Comparison of ENCODE assay signal across 12 mouse cellular contexts in genomic region chr17:36265834-36266233, GRCm38 (mm10). TPM values are rescaled to one million over a fixed set of nuclear protein-coding genes. Genes with fewer than 3 reads are reported as not detected.
DNase-seq lines count a peak whose midpoint lies in the region; ATAC-seq and TF ChIP-seq lines count a peak whose summit lies in the region.
"Had no signal": no experiment of that assay in that cellular context is flagged by ENCODE, and none has a peak within 500 bp of the region (broad histone marks: within the 10 kb centered on the region; RNA-seq: fewer than 3 reads in every experiment).

No protein-coding gene starts in this region.

- H3K27me3 ChIP-seq in midbrain, postnatal 0 days (ENCODE audit: insufficient read depth, low read length) = no peaks in the 10 kb centered on the region
- H3K27me3 ChIP-seq in midbrain, embryonic 10.5 days (ENCODE audit: low read depth, poor library complexity, severe bottlenecking) = no peaks in the 10 kb centered on the region
- H3K27me3 ChIP-seq: forebrain, embryonic 15.5 days had no signal

- peak; percentile 38 for TF ChIP-seq CTCF in midbrain, postnatal 0 days (IDR thresholded peaks at IDR 0.05)

- H3K36me3 ChIP-seq in midbrain, postnatal 0 days (ENCODE audit: insufficient read depth, low read length) = peaks cover 39% of the 10 kb centered on the region
- H3K36me3 ChIP-seq in midbrain, embryonic 10.5 days = peaks cover 79% of the 10 kb centered on the region

- H3K4me2 ChIP-seq in midbrain, postnatal 0 days (ENCODE audit: low read depth, low read length, poor library complexity, severe bottlenecking) = no peak overlapping the region
- H3K4me2 ChIP-seq: forebrain, embryonic 15.5 days had no signal

- 77% methylated on average over 5 of the region's 5 CpGs for WGBS in midbrain, postnatal 0 days
- 81% methylated on average over 5 of the region's 5 CpGs for WGBS in midbrain, embryonic 10.5 days

- H3K4me1 ChIP-seq in midbrain, postnatal 0 days (ENCODE audit: insufficient read depth, low read length) = no peaks in the 10 kb centered on the region; the same call in 1 of the 2 replicates
- peaks cover 11% of the 10 kb centered on the region for H3K4me1 ChIP-seq in midbrain, embryonic 10.5 days

- intact Hi-C loops in left cerebral cortex, postnatal 4 days (cut with DNase I) = no loop called here

- H3K9me3 ChIP-seq in midbrain, postnatal 0 days (ENCODE audit: low read length) = no peaks in the 10 kb centered on the region
- no peaks in the 10 kb centered on the region for H3K9me3 ChIP-seq in midbrain, embryonic 10.5 days (replicated peaks)
- H3K9me3 ChIP-seq: forebrain, embryonic 15.5 days had no signal

- DNase-seq in midbrain, postnatal 0 days (ENCODE audit: low spot score) = no peak
- no peak for DNase-seq in midbrain, embryonic 10.5 days (ENCODE audit: low spot score)
- peak; percentile 89 for DNase-seq in naive thymus-derived CD4-positive, alpha-beta T cell, adult 2 months (ENCODE audit: low read depth)
- DNase-seq in thymus, postnatal 36 days = peak; percentile 75
- no peak for DNase-seq in urinary bladder, postnatal 10 days (ENCODE audit: low spot score)
- no peak for DNase-seq in left cerebral cortex, postnatal 4 days
- DNase-seq in heart, adult 11 months = no peak
- DNase-seq: heart, postnatal 4 days had no signal

- H3K9ac ChIP-seq in midbrain, postnatal 0 days (replicated peaks; ENCODE audit: low read length, poor library complexity, severe bottlenecking) = no peak overlapping the region
- H3K9ac ChIP-seq: forebrain, embryonic 15.5 days had no signal

- no peak for ATAC-seq in midbrain, postnatal 0 days (ENCODE audit: low FRiP score)
- peak; percentile 85 for ATAC-seq in activated CD4-positive, CD25-positive, alpha-beta regulatory T cell, adult 4 months
- ATAC-seq: forebrain, embryonic 15.5 days; midbrain, embryonic 16.5 days had no signal

- no peak overlapping the region for H3K27ac ChIP-seq in midbrain, postnatal 0 days (ENCODE audit: low read depth, low read length)
- no peak overlapping the region for H3K27ac ChIP-seq in midbrain, embryonic 10.5 days (replicated peaks)
- H3K27ac ChIP-seq: forebrain, embryonic 15.5 days had no signal

- H3K4me3 ChIP-seq in midbrain, postnatal 0 days (ENCODE audit: low read depth, low read length) = no peak overlapping the region
- H3K4me3 ChIP-seq in midbrain, embryonic 10.5 days = no peak overlapping the region
- H3K4me3 ChIP-seq: forebrain, embryonic 15.5 days had no signal

RNA-seq across cellular contexts. Expression of gene Trim39, which starts 6.2 kb away (rescaled TPM):
- total RNA-seq in midbrain, postnatal 0 days (2014; rRNA removed) = 23.5 and 29.6 TPM in 2 replicates
- polyA plus RNA-seq in midbrain, postnatal 0 days (2015; fragmentation: Nextera tagmentation; extraction: Ambion mirVana) = 12.5 and 14.3 TPM in 2 replicates
- polyA plus RNA-seq in midbrain, embryonic 10.5 days (2016; fragmentation: Nextera tagmentation; extraction: Ambion mirVana) = 21.2 and 23.2 TPM in 2 replicates
- polyA plus RNA-seq in activated CD4-positive, CD25-positive, alpha-beta regulatory T cell, adult 4 months (2017; shearing (Covaris generic)) = 10 to 100 TPM in 1 of 2 experiments, 1 to 10 TPM in 1; 9.2 to 13.2 TPM
- 10 to 100 TPM; 25.3 to 26.2 TPM for total RNA-seq in left cerebral cortex, postnatal 4 days (2021)

RNA-seq across cellular contexts. Expression of gene Rpp21, which starts 8.0 kb away (rescaled TPM):
- total RNA-seq in midbrain, postnatal 0 days (2014; rRNA removed) = 47.7 and 48.5 TPM in 2 replicates
- 169 and 187 TPM in 2 replicates for polyA plus RNA-seq in midbrain, postnatal 0 days (2015; fragmentation: Nextera tagmentation; extraction: Ambion mirVana)
- 94.2 and 94.9 TPM in 2 replicates for polyA plus RNA-seq in midbrain, embryonic 10.5 days (2016; fragmentation: Nextera tagmentation; extraction: Ambion mirVana)
- polyA plus RNA-seq in activated CD4-positive, CD25-positive, alpha-beta regulatory T cell, adult 4 months (2017; shearing (Covaris generic)) = 100 to 1,000 TPM; 178 to 195 TPM
- 10 to 100 TPM; 55.3 to 58.4 TPM for total RNA-seq in left cerebral cortex, postnatal 4 days (2021)

RNA-seq across cellular contexts. Expression of gene H2-M10.2, which starts 20.5 kb away (rescaled TPM):
- total RNA-seq in midbrain, postnatal 0 days (2014; rRNA removed) = not detected in 2 replicates
- not detected in 2 replicates for polyA plus RNA-seq in midbrain, postnatal 0 days (2015; fragmentation: Nextera tagmentation; extraction: Ambion mirVana)
- 0.16 and 0.17 TPM in 2 replicates for polyA plus RNA-seq in midbrain, embryonic 10.5 days (2016; fragmentation: Nextera tagmentation; extraction: Ambion mirVana)
- not detected for polyA plus RNA-seq in activated CD4-positive, CD25-positive, alpha-beta regulatory T cell, adult 4 months (2017; shearing (Covaris generic))
- not detected for total RNA-seq in left cerebral cortex, postnatal 4 days (2021)
- total RNA-seq: heart, postnatal 4 days; left cerebral cortex, postnatal 36 days had no signal
- polyA plus RNA-seq: forebrain, embryonic 15.5 days had no signal

Comparison
In these comparisons a context has a peak if more than half of its experiments do, and no peak if none do; other contexts are left out.
1. DNase-seq: peak in naive thymus-derived CD4-positive, alpha-beta T cell, adult 2 months (single experiment) and thymus, postnatal 36 days (2 of 2); none in midbrain, postnatal 0 days (single experiment), midbrain, embryonic 10.5 days (single experiment), urinary bladder, postnatal 10 days (single experiment), left cerebral cortex, postnatal 4 days (single experiment) and heart, adult 11 months (single experiment).